Comparison of ENCODE assay signal across 8 mouse cellular contexts in the genomic region with DNA sequence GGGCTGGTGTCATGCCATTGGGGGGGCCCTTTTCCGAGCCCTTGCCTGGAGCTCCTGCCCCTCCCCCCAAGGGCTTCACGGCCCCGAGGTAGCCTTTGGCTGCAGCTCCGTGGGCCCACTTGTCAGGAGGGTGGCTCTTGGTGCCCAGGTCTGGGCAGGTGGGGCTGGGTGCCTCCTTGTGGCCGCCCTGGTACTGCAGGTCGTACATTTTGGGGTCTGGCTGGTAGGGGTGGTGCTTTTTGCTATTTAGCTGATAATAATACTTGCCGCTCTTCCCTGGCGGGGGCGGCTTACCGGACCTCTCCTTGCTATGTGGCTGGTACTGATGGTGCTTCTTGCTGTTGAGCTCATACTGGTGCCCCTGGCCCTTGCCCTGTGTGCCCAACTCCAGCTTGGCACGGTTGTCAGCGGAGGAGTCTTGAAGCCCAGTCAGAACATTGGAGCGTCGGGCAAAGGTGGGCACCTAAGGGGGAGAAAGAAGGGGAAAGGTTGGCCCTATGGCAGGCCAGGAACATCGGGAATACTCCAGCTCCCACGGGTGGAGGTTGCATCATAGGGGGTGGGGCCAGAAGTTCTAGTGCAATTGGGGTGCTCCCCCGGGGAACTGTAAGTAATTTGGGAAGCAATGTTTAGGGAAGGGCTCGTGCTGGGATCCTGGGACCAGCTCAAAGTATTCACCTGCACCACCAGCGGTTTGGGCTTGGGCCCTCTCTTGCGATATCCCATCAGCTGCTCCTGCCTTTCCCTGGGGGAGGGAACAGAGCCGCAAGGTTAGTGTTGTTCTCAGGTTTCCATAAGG. TPM values are rescaled to one million over a fixed set of nuclear protein-coding genes. Genes with fewer than 3 reads are reported as not detected.
A peak's percentile ranks its signal among the peaks of the same experiment; 100 is the strongest.
DNase-seq lines count a peak whose midpoint lies in the region; ATAC-seq lines count a peak whose summit lies in the region.

No protein-coding gene starts in this region.

- ATAC-seq in intestine, embryonic 15.5 days = no peak
- ATAC-seq in megakaryocyte-erythroid progenitor cell, adult 5-6 weeks (replicated peaks; ENCODE audit: low FRiP score, low TSS enrichment, poor library complexity, severe bottlenecking) = no peak

- H3K27me3 ChIP-seq in intestine, embryonic 15.5 days (replicated peaks) = peaks cover under 1% of the 10 kb centered on the region
- H3K27me3 ChIP-seq in splenic B cell, adult 2 months (ENCODE audit: control insufficient read depth, insufficient read depth, low read length, poor library complexity, severe bottlenecking) = no peaks in the 10 kb centered on the region

- no peak overlapping the region for H3K27ac ChIP-seq in intestine, embryonic 15.5 days

- H3K4me1 ChIP-seq in intestine, embryonic 15.5 days (replicated peaks) = peaks cover 68% of the 10 kb centered on the region

- 52% methylated on average over 21 of the region's 21 CpGs for WGBS in intestine, embryonic 15.5 days

- H3K9me3 ChIP-seq in intestine, embryonic 15.5 days = no peaks in the 10 kb centered on the region

- intact Hi-C loops in left cerebral cortex, postnatal 4 days (cut with DNase I) = loop anchor here (10.0 kb wide), 1 partner anchor 113 kb away; no protein-coding TSS in a partner anchor

- 0 out of 2 replicates have a peak overlapping the region, but pooled peaks have one; percentile 2 for H3K4me2 ChIP-seq in intestine, embryonic 15.5 days (replicated peaks)

- DNase-seq in left cerebral cortex, postnatal 4 days = peak; percentile 63
- no peak for DNase-seq in left cerebral cortex, adult 11 months (ENCODE audit: low spot score)
- DNase-seq in ZHBTc4 (ENCODE audit: low read depth, low spot score) = peak; percentile 51
- DNase-seq in embryo, embryonic 11 days = peak; percentile 56
- peak; percentile 48 for DNase-seq in lung, postnatal 25 days (ENCODE audit: low spot score)
- DNase-seq in splenic B cell, adult 2 months (ENCODE audit: low read depth, low spot score) = peak; percentile 73

- H3K9ac ChIP-seq in intestine, embryonic 15.5 days = no peak overlapping the region

- H3K4me3 ChIP-seq in intestine, embryonic 15.5 days (replicated peaks) = no peak overlapping the region

- peaks cover 12% of the 10 kb centered on the region for H3K36me3 ChIP-seq in intestine, embryonic 15.5 days
- peaks cover 4% of the 10 kb centered on the region for H3K36me3 ChIP-seq in splenic B cell, adult 2 months (ENCODE audit: control insufficient read depth, insufficient read depth, low read length, poor library complexity, severe bottlenecking)

RNA-seq across cellular contexts. Expression of a gene that starts 4.0 kb away (rescaled TPM):
- total RNA-seq in left cerebral cortex, postnatal 4 days (2021) = 10 to 100 TPM; 40.8 to 45.2 TPM
- polyA plus RNA-seq in intestine, embryonic 15.5 days (2015; fragmentation: Nextera tagmentation; extraction: Ambion mirVana) = 10.7 and 11.2 TPM in 2 replicates
- total RNA-seq in megakaryocyte-erythroid progenitor cell, adult 5-6 weeks (2014; fragmentation: Nextera tagmentation) = 5.2 and 5.4 TPM in 2 replicates
- 3.9 and 11.6 TPM in 2 replicates for total RNA-seq in megakaryocyte-erythroid progenitor cell, adult 5-6 weeks (2017)

RNA-seq across cellular contexts. Expression of a gene that starts 41.3 kb away (rescaled TPM):
- total RNA-seq in left cerebral cortex, postnatal 4 days (2021) = 10 to 100 TPM; 13.0 to 15.6 TPM
- 7.4 and 7.9 TPM in 2 replicates for polyA plus RNA-seq in intestine, embryonic 15.5 days (2015; fragmentation: Nextera tagmentation; extraction: Ambion mirVana)
- 1.3 and 2.2 TPM in 2 replicates for total RNA-seq in megakaryocyte-erythroid progenitor cell, adult 5-6 weeks (2014; fragmentation: Nextera tagmentation)
- total RNA-seq in megakaryocyte-erythroid progenitor cell, adult 5-6 weeks (2017) = 0.70 and 1.2 TPM in 2 replicates

RNA-seq across cellular contexts. Expression of a gene that starts 59.3 kb away (rescaled TPM):
- 1 to 10 TPM; 6.8 to 7.4 TPM for total RNA-seq in left cerebral cortex, postnatal 4 days (2021)
- 24.8 and 27.0 TPM in 2 replicates for polyA plus RNA-seq in intestine, embryonic 15.5 days (2015; fragmentation: Nextera tagmentation; extraction: Ambion mirVana)
- 9.7 and 10.4 TPM in 2 replicates for total RNA-seq in megakaryocyte-erythroid progenitor cell, adult 5-6 weeks (2014; fragmentation: Nextera tagmentation)
- 6.2 and 6.4 TPM in 2 replicates for total RNA-seq in megakaryocyte-erythroid progenitor cell, adult 5-6 weeks (2017)

Comparison
In these comparisons a context has a peak if more than half of its experiments do, and no peak if none do; other contexts are left out.
1. RNA of a gene that starts 41.3 kb away (total RNA-seq): 13.0 to 15.6 TPM in left cerebral cortex, postnatal 4 days; 0.70 to 2.2 TPM in megakaryocyte-erythroid progenitor cell, adult 5-6 weeks; every median in the first group is over 4 times any median in the second.